Mouse (Mus musculus): ENCODE data around the gene Oxct2b.

GRCm38 (mm10) chr4:123092621-123093020 is 23.4 kb upstream of the Oxct2b start:
- TF ChIP-seq CTCF (IDR thresholded peaks at IDR 0.05) (no peak), EP300 (IDR thresholded peaks at IDR 0.05; ENCODE audit: insufficient read depth, low read depth, low read length) (no peak)
